Mouse (Mus musculus) bone marrow, adult 2 months (tissue): Measurements from ENCODE around the gene Zfp354c.

Experiments
- CTCF ChIP-seq: fragments of 200-500 bp; IDR thresholded peaks from 2 replicates; pipeline ENCODE4 v1.5.1; 2011; ENCODE audit warnings: low read length, control low read depth; ENCODE audit not compliant: control insufficient read depth, insufficient read depth
- POLR2A ChIP-seq: fragments of 200-500 bp; IDR thresholded peaks from 2 replicates; pipeline ENCODE4 v1.6.1; 2011; ENCODE audit warnings: low read depth, mild to moderate bottlenecking, control low read depth, low read length, borderline replicate concordance; ENCODE audit not compliant: control insufficient read depth

DNA sequence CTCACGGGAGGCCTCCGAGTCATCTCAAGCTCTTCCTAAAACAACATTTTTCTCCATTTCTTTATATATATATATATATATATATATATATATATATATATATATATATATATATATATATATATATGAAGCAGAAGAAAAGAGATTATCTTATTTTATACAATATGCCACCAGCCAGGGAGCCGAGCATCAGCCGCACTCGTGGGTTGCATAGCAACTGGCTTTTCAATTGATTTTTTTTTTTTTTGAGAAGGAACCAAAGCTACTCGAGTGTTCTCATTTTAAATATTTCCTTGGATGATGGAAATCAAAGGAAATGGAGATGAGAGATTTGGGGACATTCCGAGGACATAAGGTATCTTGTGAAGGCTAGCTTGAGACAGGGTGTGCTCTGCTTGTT, 61.1 kb downstream of the Zfp354c start:
- TF ChIP-seq POLR2A (no peak), CTCF (no peak)
